Mouse (Mus musculus) NIH3T3 (cell line): ENCODE measurements at regions not wholly inside any gene's neighbourhood (a gene's known extent, or its start where the extent isn't known, plus 50 kb on each side); places are given as distances from the start of the nearest gene placed in this dataset.

Experiments used
- DNase-seq: peaks from one replicate; pipeline ENCODE4 v3.0.0-alpha.2; 2012; ENCODE audit warnings: low read depth

- DNase-seq = no peak
Observed at GRCm38 (mm10) chr1:94221006-94221405, 168.7 kb upstream of the Pdcd1 start.

GRCm38 (mm10) chr1:94217407-94217806 lies 165.1 kb upstream of the Pdcd1 start:
- no peak for DNase-seq

GRCm38 (mm10) chr1:94208929-94209328 lies 156.6 kb upstream of the Pdcd1 start:
- DNase-seq = no peak

DNA sequence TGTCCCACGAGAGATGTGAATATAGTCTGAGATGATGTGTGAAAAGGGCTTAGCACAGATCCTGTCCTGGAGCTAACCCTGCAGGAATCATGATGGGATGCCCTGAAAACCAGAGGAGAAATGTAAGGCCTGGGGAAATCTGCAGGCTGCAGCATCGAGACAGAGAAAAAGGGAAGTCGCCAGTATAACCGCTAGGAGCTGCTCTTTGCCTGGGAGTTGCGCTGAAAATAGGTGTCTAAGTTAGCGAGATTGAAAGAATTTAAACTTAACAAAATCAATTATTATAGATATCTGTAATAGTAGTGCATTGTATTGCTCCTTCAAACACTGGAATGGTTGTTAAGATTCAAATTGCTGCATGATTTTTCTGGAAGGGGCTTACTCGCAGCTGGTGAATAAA lies 155.5 kb upstream of the Pdcd1 start:
- DNase-seq = no peak

DNA sequence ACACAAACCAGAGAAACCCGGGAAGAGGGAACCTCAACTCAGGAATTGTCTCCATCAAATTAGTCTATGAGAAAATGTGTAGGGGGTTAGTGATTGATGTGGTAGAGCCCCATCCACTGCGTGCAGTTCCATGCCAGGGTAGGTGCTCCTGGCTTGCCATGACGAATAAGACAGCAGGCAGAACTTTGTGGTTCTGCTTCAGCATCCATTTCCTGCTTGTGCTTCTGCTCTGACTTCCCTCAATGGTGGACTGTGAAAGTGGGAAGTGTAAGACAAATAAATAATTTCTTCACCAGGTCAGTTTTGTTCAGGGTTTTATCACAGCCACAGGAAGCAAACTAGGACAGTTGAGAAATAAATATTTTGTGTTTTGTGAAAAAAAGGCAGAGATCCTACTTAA lies 150.9 kb upstream of the Pdcd1 start:
- no peak for DNase-seq

- no peak for DNase-seq
Observed at GRCm38 (mm10) chr1:94183876-94184275, 131.5 kb upstream of the Pdcd1 start.

- peak; percentile 73 for DNase-seq
Observed at GRCm38 (mm10) chr1:94149958-94150357, 97.6 kb upstream of the Pdcd1 start.

- DNase-seq = no peak
Observed at GRCm38 (mm10) chr1:94147015-94147414, 94.7 kb upstream of the Pdcd1 start.

DNA sequence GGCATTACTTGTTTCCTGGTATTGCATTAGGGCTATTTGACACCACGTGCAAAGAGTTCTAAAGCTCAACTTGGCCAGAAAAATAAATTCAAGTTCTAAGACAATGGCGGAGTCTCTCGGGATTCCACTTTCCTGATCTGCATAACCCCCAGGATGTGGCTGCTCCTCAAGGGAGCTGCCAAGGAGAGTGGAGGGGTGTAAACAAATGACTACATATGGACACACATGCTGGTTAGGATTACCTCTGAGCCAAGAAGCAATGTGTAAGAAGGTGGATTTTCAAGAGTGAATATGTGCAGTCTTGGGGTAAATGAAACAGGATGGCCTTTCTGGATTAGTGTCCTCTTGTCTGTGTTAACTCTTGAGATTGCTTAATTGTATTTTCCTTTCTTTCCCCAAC lies 88.2 kb upstream of the Pdcd1 start:
- no peak for DNase-seq

GRCm38 (mm10) chr1:94139445-94140062 lies 87.2 kb upstream of the Pdcd1 start:
- DNase-seq = peak; percentile 61

DNA sequence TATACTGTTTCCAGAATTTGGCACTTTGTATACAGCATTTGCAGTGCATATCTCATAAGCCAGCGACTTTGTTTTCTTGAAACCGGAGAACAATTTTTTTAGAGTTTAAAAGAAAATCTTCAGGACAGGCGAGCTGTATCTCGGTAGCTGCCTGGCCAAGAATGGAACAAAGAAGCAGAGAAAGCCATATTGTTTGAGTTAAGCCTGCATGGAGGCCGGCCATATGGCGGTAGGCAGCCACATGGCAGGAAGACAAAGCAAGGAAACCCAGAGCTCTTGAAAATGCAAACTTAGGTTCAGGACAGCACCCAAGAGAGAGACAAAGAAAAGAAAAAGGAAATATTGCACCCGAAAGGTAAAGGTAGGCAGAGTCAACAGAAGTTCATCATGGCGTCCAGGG lies 84.4 kb upstream of the Pdcd1 start:
- DNase-seq = peak; percentile 5
